Mouse (Mus musculus) erythroblast, embryonic 14.5 days (primary cell): Measurements from ENCODE around the gene Nhsl2.

Experiments used
- GATA1 ChIP-seq: IDR thresholded peaks from 2 replicates; pipeline ENCODE4 v1.6.1; 2012; ENCODE audit warnings: low read length, inconsistent platforms, mixed read lengths
- TAL1 ChIP-seq: IDR thresholded peaks from 3 replicates; pipeline ENCODE4 v1.6.1; 2012; ENCODE audit warnings: low read length, inconsistent platforms, mixed read lengths

GRCm38 (mm10) chrX:102101886-102102285 lies 252.7 kb downstream of the Nhsl2 start:
- TF ChIP-seq GATA1 (no peak), TAL1 (no peak)
